1 mouse cellular context compared by ENCODE assay signal in the genomic region with DNA sequence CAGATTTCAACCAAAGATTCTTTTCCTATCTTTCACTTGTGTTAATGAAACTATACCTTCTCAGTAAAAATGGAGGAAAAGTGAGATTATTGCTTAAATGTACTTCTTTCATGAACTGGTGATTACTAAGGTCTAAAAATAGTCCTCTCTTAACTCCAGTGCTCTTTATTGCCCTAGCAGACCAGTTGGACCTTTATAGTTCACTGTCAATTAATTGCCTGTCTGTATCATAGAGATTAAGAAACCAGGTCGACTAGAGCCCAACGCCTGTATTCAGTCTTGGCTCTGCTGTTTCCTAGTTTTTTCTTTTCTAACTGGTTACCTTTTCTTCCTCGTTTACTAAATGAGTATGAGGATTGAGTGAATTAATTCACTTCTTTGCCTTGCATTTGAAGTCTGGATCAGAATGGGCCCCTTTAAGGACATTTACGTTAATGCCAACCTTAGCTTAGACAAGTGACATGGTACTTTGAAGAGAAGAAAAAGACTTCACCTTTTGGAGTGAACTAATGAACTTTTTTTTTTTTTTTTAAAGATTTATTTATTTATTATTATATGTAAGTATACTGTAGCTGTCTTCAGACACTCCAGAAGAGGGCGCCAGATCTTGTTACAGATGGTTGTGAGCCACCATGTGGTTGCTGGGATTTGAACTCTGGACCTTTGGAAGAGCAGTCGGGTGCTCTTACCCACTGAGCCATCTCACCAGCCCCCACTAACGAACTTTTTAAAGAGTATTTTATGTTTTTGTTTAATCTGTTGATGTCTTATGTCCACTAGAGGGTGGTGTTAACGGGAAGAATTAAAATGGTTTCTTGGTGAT.
TF ChIP-seq lines count a peak whose summit lies in the region.

No protein-coding gene starts in this region.

TF ChIP-seq in MEL, 35 proteins besides CTCF, POLR2A, EP300 and RAD21:
- TF ChIP-seq TCF12 (IDR thresholded peaks at IDR 0.05; ENCODE audit: low read depth, low read length) (no peak), ZNF384 (IDR thresholded peaks at IDR 0.05; ENCODE audit: low read depth, low read length) (peak; percentile 56; the same call in 1 of the 2 replicates), UBTF (IDR thresholded peaks at IDR 0.05; ENCODE audit: borderline replicate concordance, insufficient read depth, low read depth, low read length) (no peak)
